Mouse (Mus musculus): ENCODE measurements at regions not wholly inside any gene's neighbourhood (a gene's known extent, or its start where the extent isn't known, plus 50 kb on each side); places are given as distances from the start of the nearest gene placed in this dataset.

DNA sequence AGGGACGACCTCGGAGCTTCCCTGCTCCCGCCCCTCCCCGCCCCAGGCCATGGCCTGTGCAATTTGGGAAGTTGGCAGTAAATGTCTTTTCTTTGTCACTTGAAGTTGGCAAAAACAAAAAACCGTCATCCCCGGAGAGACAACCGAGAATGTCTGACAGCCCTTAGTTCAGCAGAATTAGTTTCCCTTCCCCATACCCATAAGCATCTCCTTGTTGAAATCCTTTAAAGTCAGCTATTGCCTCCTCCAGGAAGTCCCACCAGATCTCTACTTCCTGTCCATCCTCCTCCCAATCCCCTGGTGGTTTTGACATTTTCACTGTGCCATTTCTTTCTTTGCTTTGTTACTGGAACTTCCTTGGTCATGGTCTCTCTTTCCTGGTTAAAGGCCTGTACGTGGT, 54.8 kb downstream of the Foxb1 start:
- DNase-seq = no peak

DNA sequence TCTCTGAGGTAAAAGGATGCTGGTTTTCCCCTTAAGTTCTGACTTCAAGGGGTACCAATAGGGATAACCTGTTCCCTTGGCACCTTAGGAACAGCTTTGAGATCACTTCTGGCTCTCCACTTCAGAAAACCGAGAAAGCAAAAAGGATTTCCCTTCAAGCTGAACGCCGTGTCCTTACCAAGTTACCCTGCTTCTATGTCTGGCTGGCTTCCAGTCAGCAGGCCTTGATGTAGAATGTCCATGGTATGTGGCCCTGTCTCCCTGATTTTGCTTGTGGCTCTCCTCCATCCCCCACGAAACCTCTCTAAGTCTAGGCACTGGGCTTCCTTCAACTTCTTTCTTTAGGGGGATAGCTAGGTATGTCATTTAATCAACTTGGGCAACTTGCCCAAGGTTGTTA, 55.7 kb downstream of the Foxb1 start:
- no peak for DNase-seq

DNA sequence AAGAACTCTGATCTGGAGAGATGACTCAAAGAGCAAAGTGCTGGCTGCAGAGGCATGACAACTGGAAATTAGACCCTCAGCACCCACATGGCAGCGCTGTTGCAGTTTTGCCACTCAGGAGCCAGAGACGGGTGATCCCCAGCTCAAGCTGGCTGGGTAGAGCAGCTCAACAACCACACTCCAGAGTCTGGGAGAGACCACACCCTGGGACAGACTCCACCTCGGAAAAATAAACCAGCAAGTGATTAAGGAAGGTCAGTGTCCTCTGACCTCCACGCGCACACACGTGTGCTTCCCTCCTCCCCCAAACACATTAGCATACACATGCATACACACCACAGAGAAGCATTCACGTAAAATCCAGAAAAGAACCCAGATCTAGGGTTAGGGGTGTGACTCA, 57.0 kb downstream of the Foxb1 start:
- no peak for DNase-seq

DNA sequence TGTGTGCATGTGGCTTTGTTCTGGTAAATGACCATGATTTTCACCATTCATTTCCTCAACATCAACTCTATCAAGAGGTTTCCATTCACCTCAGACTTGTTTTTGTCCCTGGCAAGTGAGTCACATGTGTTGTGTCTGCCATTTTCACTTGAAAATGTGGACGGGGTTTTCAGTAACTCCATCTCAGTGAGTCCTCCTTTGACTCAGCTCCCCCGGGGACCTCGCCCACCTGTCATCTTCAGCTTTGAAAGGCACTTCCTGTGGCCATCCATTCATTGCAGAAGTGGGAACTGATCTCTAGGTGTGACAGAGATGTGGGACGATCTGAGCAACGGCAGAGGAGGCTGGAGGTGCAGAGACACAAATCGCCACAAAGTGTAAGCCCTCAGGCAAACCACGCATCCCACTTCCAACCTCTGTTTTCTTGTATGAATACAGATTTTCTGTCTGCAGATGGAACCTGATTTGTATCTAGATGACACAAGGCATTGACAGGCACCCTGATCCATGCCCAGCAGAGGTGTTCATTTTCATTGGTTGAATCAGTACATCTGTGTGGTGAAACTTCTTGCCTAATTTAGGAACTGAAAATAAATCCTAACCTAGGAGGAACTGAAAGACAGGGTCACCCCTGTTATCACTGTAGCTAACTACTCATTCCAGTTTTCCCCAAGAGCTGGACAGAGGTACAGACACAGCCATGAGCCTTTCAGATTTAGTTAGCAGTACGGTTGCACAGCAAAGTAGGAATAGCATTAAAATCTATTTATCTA, 58.4 kb downstream of the Foxb1 start:
- DNase-seq = no peak

DNA sequence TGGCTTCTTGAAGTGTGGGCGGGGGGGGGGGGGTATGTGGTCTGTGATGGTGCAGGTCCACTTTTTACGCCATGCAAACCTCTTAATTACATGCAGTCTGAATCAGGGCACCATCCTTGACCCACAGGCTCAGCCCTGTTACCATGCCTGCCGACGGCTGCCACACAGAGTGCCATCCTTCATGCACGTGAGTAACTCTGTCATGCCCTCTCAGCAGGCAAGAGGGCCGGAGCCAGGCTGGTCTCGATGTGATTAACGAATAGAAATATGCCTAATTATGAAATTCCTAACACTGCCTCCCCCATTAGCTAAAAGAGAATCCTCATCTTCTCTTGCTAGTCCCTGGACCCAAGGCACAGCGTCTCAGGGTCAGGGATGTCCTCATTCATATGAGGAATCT, 60.0 kb downstream of the Foxb1 start:
- peak in 1 of 2 experiments; percentile 9 for DNase-seq

DNA sequence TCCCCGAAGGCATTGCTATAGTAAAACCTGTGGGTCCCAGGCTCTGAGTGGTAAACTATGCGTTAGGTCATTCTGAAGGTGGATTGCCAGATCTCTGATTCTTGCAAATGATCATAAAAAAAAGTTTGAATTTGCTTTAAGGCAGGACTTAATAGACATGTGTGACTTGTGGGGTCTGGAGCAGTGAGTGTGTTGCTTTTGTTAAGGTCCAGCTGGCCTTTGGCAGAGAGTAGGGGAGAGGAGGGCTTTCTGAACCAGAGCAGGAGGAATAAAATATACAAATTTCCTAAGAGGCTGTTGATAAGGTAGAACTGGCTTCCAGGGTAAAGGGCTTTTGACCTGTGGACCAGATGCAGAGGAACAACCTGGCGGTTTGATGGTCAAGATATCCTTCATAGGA, 69.0 kb downstream of the Foxb1 start:
- no peak for DNase-seq

DNA sequence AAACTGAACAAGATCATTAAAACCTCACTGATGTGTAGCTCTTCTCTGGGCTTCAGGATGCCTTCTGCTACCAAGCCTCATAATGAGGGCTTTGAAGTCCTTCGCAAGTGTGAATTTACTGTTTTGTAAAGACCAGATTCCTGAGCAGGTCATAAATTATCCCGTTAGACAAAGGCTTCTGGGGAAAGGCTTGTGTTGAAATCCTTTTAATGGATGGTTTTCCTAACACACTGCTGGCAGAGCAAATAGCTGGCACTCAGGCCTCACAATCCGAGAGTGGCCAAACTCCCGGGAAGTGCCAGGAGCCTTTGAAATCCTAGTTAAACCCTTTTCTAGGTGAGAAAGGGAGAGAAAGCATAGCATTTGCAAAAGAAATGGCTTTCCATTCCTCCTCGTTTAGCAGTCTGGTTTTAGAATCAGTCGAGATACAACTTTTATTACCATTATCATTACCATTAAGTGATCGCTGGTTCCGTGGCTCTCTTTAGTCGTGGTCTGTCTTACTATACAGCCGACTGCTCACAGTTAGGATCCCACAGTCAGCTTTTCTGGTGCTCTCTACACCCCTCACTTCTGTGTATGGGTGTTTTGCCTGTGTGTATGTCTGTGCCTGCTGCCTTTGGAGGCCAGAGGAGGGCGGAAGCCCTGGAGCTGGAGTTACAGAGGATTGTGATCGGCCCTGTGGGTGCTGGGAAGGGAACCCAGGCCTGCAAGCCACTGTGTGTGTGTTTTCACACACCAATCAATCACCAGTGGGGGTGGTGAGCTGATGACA, 73.2 kb downstream of the Foxb1 start:
- no peak for DNase-seq

DNA sequence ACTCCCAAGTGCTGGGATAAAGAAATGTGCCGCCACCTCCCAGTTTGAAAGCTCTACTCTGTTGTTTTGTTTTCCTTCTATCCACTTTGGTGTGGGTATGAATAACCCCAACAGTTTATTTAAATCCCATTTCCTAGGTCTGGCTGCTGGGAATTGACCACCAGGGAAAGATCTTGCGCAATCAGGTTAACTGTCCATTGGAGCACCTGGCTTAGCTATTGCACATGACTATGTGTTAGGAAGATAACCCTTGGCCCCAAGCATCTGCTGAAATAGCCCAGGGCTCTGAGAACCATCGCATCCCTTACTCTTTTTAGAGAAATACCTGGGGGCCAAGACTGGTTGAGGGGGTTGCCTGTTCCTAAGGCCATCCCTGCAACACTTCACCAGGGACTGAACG, 74.0 kb downstream of the Foxb1 start:
- DNase-seq = no peak

DNA sequence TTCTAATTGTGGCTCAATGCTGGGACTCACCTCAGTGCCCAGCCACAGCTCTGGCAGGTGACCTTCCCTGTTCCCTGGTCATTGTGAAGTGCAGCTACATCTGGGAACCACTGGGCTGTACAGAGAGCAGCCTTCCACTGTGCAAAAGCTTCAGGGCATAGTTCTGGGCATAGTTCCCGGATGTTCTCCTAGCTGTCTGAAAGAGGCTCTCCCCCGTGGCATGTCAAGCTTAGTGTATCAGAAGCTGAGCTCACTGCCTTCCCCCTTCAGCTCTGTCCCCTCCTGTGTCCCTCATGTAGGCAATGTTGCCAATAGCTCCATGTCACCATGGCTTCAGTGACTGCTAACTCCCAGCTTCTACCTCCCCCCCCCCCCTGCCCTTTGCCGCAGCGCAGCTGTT, 75.1 kb downstream of the Foxb1 start:
- no peak for DNase-seq

DNA sequence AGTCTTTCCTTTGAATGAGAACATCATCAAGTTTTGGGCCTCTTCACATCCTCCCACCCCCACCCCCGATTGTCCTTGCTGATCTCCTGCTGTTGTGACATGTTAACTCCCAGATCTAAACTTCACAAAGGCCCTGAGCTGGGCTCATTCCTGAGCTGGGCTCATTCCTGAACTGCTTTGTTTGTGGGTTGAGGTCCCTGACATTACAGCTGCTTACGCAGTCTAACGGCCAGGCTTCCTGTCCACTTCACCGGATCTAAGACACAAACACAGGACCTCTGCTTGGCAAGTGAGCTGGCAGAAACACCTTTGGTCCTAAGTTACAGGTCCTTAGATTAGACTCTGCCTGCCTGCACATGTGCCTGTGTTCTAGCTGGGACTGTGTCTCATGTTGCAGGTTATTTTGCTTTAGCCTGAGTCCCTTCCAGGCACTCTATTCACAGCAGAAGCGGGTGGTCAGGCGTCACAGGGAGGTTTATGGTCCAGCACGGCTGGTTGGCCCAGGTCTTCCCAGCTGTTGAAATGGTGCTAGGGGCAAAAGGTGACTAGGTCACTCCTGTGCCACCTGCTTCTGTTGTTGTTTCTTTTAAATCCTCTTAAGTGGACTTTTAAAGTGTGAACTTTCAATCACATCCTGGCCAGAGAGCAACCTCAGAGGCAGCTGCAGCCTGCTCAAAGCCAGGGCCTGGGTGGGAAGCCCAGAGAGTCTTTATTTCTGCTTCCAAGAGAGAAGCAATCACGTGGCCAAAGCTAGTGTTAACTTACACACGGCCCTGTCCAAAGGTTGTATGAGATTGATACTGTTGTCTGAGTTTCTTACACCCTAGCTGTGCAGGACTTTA, 79.1 kb downstream of the Foxb1 start:
- no peak for DNase-seq

DNA sequence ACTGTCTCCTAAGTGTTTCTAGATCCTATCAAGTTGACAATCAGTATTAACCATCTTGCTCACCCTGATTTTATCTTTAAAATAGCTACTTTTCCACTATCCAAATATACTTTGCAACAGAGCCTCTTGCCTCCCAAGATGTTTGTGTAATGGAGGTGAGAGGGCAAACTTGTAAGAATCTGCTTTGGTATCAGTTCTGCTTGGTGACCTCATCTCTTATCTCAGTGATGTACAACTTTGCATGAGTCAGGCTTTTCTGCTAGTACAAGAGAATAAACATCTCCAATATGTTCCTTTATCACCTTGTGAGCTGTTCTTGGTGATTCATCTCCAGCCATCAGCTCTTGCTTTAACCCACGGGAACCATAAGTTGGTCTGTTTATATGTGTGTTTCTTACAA, 82.1 kb downstream of the Foxb1 start:
- DNase-seq = no peak

DNA sequence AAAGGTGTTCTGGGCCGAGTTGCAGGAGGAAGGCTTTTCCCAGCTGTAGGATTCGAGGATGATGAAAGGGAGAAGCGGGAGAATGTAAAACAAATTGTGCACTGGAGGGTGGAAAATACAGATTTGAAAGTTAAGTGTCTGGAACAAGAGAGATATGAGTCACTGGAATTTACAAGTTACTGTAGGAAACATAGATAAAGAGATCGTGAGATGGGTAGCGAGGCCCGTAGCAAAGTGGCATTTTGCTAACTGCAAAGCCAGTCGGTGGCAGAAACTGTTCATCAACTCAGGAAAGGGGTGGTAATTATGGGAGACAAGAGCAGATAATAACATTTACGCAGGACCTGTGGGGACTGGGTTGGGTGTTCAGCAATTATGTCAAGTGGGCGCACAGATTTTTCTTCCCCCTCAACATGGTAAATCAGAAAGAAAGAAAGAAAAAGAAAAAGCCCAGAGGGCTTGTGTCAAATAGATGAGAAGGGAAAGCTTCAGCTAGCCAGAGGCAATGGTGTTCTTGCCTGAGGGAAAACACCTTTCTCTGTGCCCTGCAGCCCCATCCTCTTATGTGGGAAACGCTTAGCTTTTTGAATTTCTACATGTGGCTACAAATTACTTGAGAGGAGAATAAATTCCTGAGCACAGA, 87.2 kb downstream of the Foxb1 start:
- DNase-seq = no peak

DNA sequence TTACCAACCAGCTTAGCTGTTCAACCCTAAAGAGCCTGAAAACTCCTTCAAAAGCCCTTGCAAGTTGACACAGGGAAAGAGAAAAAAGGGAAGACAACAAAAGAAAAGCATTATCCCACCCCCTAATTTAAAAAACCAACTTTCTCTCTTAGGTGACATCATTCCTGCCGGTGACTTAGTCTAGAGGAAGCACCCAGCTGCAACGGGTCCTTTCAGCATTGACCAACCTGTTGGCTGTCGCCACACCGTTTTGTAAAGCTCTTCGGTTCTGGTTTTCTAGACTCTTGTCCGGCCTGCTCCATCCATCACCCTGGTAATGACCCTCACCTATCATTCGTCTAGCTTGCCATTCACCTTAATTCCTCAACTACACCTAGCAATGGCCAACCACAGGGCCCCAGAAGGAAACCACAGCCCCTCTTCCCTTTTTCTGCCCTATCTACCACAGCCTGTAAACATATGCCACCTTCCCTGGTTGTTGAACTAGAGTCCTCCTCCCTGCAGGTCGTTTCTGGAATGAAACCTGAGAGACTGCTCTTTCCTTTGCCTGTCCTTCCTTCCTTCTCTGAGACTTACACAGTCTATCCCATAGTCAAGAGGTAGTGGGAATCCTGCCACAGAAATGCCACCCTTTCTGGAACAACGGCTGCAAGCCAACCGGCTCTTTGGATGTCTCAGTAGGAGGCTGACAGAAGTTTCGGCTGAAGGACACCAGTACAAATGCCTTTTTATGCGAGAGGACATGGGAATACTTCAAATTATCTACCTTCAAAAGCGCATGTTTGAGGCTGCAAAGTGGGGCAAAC, 87.9 kb downstream of the Foxb1 start:
- DNase-seq = no peak

DNA sequence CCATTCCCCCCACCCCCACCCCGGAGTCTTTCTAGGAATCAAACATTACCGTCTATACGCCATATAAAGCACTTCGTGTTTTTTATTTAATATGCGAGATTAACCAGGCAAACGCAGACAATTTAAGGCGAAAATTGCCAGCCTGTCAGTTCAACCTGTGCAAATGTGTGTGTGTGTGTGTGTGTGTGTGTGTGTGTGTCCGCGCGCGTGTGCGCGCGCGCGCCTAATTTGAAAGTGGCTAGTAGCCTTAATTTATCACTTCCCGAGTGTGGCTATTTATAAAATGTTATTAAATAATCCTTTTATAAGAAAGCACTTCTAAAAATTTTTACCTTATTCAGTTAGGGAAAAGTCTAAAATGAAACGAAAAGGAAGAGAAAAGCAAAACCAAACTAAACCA, 89.5 kb downstream of the Foxb1 start:
- peak; percentile 39 to 48 for DNase-seq

DNA sequence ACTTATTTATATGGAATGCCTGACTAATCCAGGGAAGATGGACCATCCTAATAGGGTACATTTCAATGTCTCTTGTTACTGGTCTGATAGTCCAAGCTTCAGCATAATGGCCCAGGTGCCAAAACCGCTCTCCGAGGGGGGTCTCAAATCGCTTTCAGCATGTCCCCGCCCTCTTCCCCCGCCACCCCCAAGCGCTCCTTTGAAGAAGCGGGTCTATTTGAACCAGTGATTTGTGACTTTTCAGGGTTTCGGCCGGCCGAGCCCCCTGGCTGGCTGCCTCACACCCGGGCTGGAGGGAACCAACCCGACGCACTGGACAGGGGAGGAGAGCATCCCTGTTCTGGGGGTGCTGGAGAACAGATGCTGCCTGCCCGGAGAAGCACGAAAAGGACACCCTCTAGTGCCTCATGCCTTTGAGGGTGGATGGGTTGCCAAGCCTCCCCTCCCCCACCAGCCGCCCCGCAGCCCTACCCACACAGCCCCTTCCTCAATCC, 90.1 kb downstream of the Foxb1 start:
- DNase-seq = peak; percentile 39 to 48

DNA sequence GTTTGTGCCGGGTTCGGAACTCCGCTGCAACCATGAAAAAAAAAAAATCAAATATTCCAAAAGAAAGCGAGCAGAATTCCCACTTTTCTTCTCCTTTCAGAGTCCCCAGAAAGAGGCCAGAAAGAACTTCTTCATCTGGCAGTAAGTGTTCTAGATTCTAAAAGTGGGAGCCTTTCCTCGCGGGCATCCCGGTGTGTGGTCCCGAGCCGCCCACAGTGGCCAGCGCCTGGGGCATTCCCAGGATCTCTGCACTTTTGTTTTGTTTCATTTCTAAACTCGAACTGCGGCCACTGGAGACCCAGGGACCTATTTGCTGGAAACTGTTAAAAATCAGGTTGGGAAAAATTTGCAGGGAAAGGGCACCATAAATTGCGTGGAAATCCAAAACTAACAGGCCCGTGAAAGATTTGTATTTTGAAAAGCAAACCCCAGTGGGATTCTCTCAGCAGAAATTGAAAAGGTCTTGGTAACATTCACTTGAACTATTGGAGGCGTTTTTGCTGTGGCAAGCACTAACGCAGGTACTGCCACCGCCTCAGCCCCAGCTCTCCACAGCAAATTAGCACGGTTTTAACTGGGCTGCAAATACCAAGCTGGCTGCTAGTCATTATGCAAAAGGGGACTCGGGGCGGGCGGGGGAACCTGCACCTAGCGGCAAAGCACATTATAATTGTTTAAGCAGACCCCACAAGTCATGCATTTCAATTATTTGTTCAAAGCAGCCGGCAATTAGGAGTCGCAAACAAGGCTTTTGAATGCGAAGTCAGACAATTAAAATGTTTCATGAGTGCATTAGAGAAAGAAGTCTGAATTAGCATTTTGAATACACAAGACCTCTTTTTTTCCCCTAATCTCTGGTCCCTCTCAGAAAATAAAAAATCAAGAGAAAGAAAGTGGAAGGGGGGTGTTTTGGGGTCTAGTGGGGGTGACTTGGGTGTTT, 90.9 kb downstream of the Foxb1 start:
- DNase-seq = peak; percentile 22 to 34

DNA sequence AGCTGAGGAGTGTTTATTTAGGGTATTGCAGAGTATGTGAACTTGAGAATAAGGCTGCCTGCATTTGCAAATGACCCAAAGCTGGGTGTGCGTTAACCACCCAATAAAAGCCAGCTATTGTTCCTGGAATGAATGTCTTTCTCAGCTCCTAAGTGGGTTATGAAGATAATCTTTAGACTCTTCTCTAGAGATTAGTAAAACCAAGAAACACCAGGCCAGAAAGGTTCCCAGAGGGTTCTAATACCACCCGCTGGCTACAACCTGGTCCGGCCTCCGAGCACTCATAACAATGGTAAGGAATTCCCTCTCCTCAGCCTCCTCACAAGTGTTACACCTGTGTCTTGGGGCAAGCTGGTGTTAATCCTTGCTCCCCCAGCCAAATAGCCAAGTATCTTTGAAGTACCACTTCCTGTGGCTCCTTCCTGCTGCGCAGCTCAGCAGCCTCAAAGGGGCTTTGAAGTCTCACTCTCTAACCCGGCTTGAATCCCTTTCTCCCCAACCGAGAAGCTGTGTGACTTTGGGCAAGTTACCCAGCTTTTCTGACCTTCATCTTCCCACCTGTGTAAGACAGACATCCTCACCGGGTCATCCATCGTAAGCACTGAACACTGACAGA, 92.2 kb downstream of the Foxb1 start:
- no peak for DNase-seq

DNA sequence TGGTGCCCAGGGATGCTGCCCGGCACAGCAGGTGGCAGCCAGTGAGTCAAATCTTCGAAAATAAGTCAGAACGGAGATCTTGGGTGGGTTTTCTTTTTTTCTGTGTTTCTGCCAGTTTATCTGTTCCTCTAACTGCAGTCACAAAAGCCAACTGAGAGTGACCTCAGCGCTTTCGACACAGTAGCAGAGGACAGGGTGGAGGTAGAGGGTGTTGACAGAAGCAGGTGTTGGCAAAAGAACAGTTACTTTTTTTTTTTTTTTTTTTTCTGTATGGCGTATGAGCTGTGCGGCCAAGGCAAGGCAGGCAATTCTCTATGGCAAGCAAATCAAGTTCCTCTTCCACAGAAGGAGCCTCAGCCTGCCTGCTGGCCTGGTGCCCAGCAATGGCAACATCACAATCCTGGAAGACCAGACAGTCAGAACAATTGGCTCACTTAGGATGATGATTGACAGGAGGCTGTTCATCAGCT, 93.6 kb downstream of the Foxb1 start:
- peak; percentile 85 to 87 for DNase-seq

DNA sequence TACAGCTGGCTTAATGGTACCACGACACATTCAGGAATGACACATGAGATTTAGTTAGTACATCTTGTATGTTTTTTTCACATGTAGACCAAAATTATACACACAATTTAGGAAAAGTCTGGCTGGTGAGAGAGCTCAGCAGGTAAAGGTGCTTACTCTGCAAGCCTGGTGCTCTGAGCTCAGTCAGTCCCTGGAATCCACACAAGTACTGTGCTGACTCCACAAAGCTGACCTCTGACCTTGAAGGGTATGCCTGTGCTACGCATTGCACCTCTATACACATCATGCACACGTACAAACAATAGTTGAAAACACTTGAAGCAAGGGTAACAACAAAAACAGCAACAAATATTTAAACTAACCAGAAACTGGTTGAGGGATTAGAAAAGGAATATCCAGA, 96.5 kb downstream of the Foxb1 start:
- DNase-seq = no peak

DNA sequence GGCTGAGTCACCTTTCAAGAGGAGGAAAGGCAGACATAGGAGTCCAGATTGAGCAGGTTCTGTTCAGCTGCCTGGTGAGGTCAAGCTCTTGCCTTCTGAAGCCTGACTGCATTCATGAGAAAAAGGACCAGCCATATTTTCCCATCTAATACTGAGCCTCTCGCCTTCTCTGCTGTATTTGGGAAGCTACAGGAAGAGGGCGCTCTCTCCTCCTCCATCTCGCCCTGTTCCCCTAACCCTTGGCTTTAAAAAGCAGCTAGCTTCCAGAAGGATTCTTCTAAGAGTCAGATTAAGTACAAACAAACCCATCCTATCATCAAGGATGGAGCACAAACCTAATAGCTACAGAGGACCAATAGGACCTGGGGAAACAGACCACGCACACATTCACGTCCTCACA, 98.3 kb downstream of the Foxb1 start:
- peak in 1 of 2 experiments; percentile 33 for DNase-seq

Data from cerebellum, postnatal 14 days (tissue).